Mouse (Mus musculus): ENCODE results near the gene Cep68.

- TF ChIP-seq GATA1 (IDR thresholded peaks at IDR 0.05; ENCODE audit: borderline replicate concordance, low read length) = no peak
- TF ChIP-seq FLI1 (IDR thresholded peaks at IDR 0.05; ENCODE audit: low read length) = no peak
Observed at GRCm38 (mm10) chr11:20245316-20245715, 3.9 kb downstream of the Cep68 start.

Data from megakaryocyte, embryonic 14.5 days (primary cell).